Mouse (Mus musculus): ENCODE results near the gene Dnaaf1. TPM values are rescaled to one million over a fixed set of nuclear protein-coding genes. Genes with fewer than 3 reads are reported as not detected.

Dnaaf1 gene
- polyA plus RNA-seq (2017; shearing (Covaris generic)), result not detected

DNA sequence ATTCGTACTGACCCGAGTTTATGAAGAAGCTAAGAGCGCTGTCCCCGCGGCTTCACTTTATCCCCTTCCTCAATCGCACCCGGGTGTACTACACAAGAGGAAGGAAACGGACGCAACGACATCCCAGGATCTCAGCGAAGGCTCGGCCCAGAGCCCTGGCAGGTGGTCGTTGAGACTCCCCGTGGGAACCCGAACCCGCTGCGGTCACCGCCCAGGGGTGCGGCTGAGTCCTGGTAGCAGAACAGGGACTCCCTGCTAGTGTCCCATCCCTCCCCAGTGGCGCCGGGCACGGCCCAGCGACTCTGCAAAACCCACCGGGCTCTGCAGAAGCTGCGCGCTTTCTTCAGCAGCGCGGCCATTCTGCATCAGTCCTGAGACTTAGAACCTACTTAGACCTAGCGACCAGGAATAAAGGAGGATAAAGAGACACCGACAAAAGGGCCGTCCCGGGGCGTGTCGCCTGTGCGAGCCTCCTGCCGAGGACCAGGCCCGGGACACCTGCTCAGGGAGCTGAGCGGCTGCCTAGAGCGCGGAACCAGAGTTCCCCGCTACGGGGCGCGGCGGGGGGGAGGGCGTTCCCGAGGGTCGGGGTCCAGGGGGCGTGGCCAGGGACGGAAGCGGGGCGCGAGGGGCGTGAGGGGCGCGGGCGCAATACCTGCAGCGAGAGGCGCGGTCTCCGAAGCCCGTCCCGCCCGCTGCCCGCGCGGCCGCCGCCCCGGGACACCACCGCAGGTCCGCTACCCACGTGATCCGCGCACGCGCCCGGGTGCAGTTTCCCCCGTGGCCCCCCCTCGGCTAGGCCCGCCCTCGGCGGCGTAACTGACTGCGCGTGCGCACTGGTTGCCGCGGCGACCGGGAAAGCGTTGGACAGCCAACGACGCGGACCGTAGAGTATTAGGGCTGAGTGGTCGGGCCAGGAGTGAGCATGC, at the start of gene Dnaaf1, which contains the start of gene Hsdl1:
TSS of gene Dnaaf1 (plus strand) at position 799 of the 929 bp plus-strand sequence.
TSS of gene Hsdl1 (minus strand) at position 747 of the 929 bp plus-strand sequence.

DNA sequence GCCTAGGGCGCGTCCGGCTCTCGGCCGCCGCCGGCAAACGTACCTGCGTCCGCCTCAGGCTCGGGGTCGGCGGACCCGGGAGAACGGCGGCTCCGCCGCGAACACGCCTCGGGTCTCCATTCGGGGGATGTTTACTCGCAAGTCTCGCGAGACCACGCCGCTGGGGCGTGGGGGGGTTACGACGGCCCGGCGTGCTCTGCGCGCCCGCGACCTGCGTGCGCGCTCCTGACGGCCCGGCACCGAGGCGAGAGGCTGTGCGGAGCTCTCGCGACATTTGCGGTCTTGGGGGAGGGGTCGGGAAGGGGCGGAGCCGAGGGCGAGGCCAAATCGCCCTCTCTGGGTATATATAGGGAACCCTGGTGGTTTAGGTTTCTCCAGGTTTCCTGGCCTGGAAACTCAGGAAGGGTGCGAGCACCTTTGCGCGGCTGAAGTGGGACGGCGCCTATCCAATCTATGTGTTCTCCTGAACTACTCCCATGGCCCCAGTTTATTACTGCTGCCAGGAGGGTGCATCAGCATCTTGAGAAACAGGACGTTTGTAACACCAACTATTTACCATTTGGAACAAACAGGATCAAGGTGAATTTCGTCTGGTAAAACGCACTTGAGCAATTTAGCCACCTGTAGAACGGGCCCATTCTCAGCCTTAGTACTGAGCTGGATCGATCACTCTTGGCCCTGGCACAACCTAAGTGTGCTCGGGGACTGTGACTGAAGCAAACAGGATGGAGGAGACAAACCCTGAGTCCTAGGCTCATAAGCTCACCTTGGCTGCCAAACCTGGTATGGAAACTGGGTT, 16.2 kb upstream of the Dnaaf1 start, which contains the start of gene Mbtps1:
TSS of gene Mbtps1 (minus strand) at position 133 of the 799 bp plus-strand sequence.

DNA sequence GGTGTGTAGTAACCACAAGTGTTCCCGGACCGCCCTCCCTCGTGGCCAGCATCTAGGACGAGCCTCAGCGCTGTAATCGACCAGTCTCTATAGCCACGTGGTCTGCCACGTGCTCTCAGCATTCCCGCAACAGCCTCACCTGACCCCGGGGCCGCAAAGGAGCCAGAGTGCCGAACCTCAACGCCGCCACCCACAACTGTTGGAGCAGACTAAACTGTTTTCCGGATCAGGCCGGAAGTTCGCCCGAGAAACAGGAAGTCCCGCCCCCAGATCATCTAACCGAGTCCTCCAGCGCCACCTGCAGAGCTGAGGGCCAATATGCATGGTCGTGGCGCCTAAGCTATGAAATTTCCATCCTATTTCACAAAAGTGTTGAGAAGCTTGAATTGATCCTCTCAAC, 30.0 kb downstream of the Dnaaf1 start, which contains the start of gene Taf1c:
TSS of gene Taf1c (minus strand) at position 227 of the 400 bp plus-strand sequence.

DNA sequence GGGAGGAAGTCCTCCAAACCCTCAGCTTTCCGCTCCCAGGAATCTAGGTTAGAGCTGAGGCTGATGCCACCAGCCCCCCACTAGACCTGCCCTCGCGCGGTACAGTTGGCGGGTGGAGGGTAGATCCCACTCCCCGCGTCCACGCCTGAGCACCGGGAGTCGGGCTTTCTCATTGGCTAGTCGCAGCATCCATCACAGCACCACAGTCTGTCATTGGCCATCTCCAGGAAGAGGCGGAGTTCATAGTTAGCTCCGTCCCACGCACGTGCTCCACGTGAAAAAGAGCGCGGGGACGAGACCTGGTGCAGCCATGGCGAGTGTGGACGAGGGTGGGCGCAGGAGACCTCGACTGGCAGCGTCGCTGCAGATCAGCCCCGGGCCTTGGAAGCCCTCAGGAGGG, 37.4 kb downstream of the Dnaaf1 start, which contains the start of gene Adad2:
TSS of gene Adad2 (plus strand) at position 277 of the 400 bp plus-strand sequence.

DNA sequence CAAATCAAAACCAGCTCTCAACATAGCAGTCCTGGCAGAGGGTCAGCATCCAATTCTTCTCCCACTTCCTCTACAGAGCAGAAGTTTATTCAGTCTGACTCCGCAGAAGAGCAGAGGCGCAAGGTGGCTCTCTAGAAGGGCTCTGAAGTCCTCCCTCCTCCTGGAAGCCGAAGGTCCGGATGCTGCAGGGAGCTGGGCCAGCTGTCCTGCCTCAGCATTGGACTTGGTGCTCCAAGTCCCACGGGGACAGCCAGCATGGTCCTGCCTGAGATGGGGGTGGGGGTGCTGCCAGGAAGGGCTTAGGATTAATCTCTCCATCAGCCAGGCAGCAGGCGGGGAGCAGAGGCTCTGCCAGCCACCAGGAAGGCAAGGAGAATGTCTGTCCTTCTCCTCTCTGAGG, 60.3 kb downstream of the Dnaaf1 start, which contains the start of gene Kcng4:
TSS of gene Kcng4 (minus strand) at position 303 of the 400 bp plus-strand sequence.

Other genes starting within 250 kb of the Dnaaf1 start
- gene Hsbp1, start 230.7 kb upstream of the Dnaaf1 start, polyA plus RNA-seq (2017; shearing (Covaris generic)), result 100 to 1,000 TPM; 177 to 197 TPM
- 10 to 100 TPM; 25.1 to 28.4 TPM for gene Mlycd, start 180.4 kb upstream of the Dnaaf1 start, polyA plus RNA-seq (2017; shearing (Covaris generic))
- 10 to 100 TPM in 1 of 2 experiments, 1 to 10 TPM in 1; 7.8 to 14.4 TPM for gene Osgin1, start 141.1 kb upstream of the Dnaaf1 start, polyA plus RNA-seq (2017; shearing (Covaris generic))
- gene Necab2, start 128.5 kb upstream of the Dnaaf1 start, polyA plus RNA-seq (2017; shearing (Covaris generic)), result not detected
- gene Slc38a8, start 73.5 kb upstream of the Dnaaf1 start, polyA plus RNA-seq (2017; shearing (Covaris generic)), result under 1 TPM; 0.12 to 0.20 TPM
- 10 to 100 TPM; 54.1 to 62.1 TPM for gene Mbtps1, start 16.5 kb upstream of the Dnaaf1 start, polyA plus RNA-seq (2017; shearing (Covaris generic))
- gene Hsdl1, start 52 bp upstream of the Dnaaf1 start, polyA plus RNA-seq (2017; shearing (Covaris generic)), result 100 to 1,000 TPM in 1 of 2 experiments, 10 to 100 TPM in 1; 80.6 to 117 TPM
- gene Taf1c, start 30.0 kb downstream of the Dnaaf1 start, polyA plus RNA-seq (2017; shearing (Covaris generic)), result 10 to 100 TPM; 19.8 to 24.3 TPM
- gene Adad2, start 37.5 kb downstream of the Dnaaf1 start, polyA plus RNA-seq (2017; shearing (Covaris generic)), result not detected
- gene Kcng4, start 60.4 kb downstream of the Dnaaf1 start, polyA plus RNA-seq (2017; shearing (Covaris generic)), result under 1 TPM in 1 of 2 experiments, not detected in 1; 0.09 TPM
- gene Wfdc1, start 91.1 kb downstream of the Dnaaf1 start, polyA plus RNA-seq (2017; shearing (Covaris generic)), result not detected
- gene Atp2c2, start 124.8 kb downstream of the Dnaaf1 start, polyA plus RNA-seq (2017; shearing (Covaris generic)), result under 1 TPM; 0.05 to 0.29 TPM
- gene Tldc1, start 203.2 kb downstream of the Dnaaf1 start, polyA plus RNA-seq (2017; shearing (Covaris generic)), result 10 to 100 TPM in 1 of 2 experiments, 1 to 10 TPM in 1; 9.8 to 14.4 TPM

Measured in activated CD4-positive, CD25-positive, alpha-beta regulatory T cell (primary cell).